Mouse (Mus musculus): ENCODE results near the gene Cfap65.

- TF ChIP-seq CTCF (IDR thresholded peaks at IDR 0.05; ENCODE audit: low read depth, low read length): no peak
- no peak for TF ChIP-seq POLR2A (IDR thresholded peaks at IDR 0.05; ENCODE audit: extremely low read depth, insufficient read depth, low read length)
These were observed 76.6 kb downstream of the Cfap65 start for GRCm38 (mm10) chr1:74858805-74859204.
